Mouse (Mus musculus): ENCODE data around the gene Sh3rf1. TPM values are rescaled to one million over a fixed set of nuclear protein-coding genes. Genes with fewer than 3 reads are reported as not detected.

The Sh3rf1 gene
- polyA plus RNA-seq, 1 experiment from 2014 or later: 6.5 TPM

- no peak for ATAC-seq (ENCODE audit: insufficient number of reproducible peaks, low FRiP score)
- Histone ChIP-seq H3K27ac (ENCODE audit: poor library complexity, severe bottlenecking) (no peak overlapping the region), H3K4me3 (no peak overlapping the region), H3K27me3 (replicated peaks) (no peaks in the 10 kb centered on the region), H3K4me1 (replicated peaks) (peaks cover 4% of the 10 kb centered on the region; the same call in 1 of the 2 replicates), H3K9me3 (replicated peaks) (no peaks in the 10 kb centered on the region), H3K9ac (no peak overlapping the region), H3K36me3 (no peaks in the 10 kb centered on the region), H3K4me2 (no peak overlapping the region)
- WGBS: 77% methylated on average over 4 of the region's 4 CpGs
Observed at GRCm38 (mm10) chr8:61428821-61429482, 205.3 kb downstream of the Sh3rf1 start.

DNA sequence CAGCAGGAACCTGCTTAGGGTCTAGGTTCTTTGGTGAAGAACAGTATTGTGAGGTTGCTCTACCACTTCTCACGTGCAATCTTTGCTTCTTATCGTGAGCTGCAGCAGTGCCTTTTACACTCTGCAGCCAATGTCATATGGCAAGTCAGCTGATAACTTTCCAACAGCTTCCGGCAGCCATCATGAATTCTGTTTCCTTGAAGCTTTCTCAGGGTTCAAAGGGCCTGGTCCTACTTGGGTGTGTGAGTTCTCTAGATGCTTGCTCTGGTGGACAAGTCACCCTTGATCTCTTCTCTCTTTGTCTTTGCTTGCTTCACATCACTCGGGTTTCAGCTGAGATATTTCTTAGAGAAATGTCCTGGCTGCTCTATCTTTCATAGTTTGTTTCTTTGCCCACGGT lies 211.8 kb downstream of the Sh3rf1 start:
- no peak overlapping the region for H3K4me3 ChIP-seq
- H3K9ac ChIP-seq: no peak overlapping the region
- no peak overlapping the region for H3K4me2 ChIP-seq
- no peaks in the 10 kb centered on the region for H3K4me1 ChIP-seq (replicated peaks)
- no peaks in the 10 kb centered on the region for H3K27me3 ChIP-seq (replicated peaks)
- no peak for ATAC-seq (ENCODE audit: insufficient number of reproducible peaks, low FRiP score)
- H3K36me3 ChIP-seq: no peaks in the 10 kb centered on the region
- 76% methylated on average over 5 of the region's 5 CpGs for WGBS
- no peak overlapping the region for H3K27ac ChIP-seq (ENCODE audit: poor library complexity, severe bottlenecking)
- peaks cover 15% of the 10 kb centered on the region; the same call in 1 of the 2 replicates for H3K9me3 ChIP-seq (replicated peaks)

DNA sequence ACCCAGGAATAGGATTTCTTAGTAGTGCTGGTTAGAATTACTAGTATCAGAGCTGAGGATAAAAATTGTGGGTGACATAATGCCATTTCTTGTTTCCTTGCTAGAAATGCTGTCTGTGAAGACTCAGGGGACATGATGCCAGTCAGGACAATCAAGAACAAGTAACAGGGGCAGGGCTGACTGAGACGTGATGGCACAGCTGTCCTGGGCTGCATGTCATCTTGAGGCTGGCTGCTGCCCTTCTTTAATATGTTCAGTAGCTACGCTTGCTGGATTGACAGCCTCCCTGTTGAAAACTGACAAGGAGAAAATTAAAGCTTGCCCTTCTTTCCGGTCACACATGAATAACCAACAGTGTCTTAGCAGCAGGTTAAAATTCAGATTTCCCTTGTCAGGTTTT lies 212.5 kb downstream of the Sh3rf1 start:
- Histone ChIP-seq H3K4me2 (no peak overlapping the region), H3K27ac (ENCODE audit: poor library complexity, severe bottlenecking) (no peak overlapping the region), H3K4me3 (no peak overlapping the region), H3K9me3 (replicated peaks) (peaks cover 18% of the 10 kb centered on the region), H3K9ac (no peak overlapping the region), H3K36me3 (no peaks in the 10 kb centered on the region), H3K27me3 (replicated peaks) (no peaks in the 10 kb centered on the region), H3K4me1 (replicated peaks) (no peaks in the 10 kb centered on the region)
- WGBS: 76% methylated on average over 3 of the region's 3 CpGs
- ATAC-seq (ENCODE audit: insufficient number of reproducible peaks, low FRiP score): no peak

DNA sequence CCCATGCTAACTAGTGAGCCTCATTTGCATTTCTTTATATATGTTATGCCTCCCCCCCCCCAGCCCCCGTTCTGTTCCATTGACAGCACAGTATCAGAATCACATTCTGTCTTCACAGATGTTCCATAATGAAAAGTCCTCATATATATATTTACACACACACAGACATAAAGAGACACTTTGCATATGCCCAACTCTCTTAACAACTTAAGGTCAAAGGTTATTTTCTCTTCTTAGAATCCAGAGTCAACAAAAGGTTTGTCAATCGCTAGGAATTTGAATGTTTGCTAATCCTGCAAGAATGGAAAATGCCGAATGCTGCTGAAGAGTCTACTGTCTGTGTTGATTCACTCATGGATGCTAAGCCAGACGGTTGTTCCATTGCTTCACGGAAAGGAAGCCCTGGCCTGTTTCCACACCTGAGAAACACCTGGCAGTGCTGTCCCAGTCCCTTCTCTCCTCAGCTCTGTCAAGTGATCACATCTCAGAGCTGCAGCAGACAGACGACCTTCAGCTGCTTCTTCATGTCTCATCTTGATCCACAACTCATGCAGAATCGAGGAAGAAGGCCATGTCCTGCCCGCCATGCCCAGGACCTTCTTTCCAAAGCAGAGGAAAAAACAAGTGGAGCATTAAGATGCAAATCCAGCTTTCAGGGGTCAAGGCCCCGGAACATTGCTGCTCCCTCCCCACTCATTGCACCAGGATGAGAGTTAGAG lies 213.1 kb downstream of the Sh3rf1 start:
- Histone ChIP-seq H3K9me3 (replicated peaks) (peaks cover 20% of the 10 kb centered on the region), H3K27me3 (replicated peaks) (no peaks in the 10 kb centered on the region), H3K9ac (no peak overlapping the region), H3K36me3 (no peaks in the 10 kb centered on the region), H3K4me2 (no peak overlapping the region), H3K4me3 (no peak overlapping the region), H3K27ac (ENCODE audit: poor library complexity, severe bottlenecking) (no peak overlapping the region), H3K4me1 (replicated peaks) (no peaks in the 10 kb centered on the region)
- no peak for ATAC-seq (ENCODE audit: insufficient number of reproducible peaks, low FRiP score)
- WGBS: 58% methylated on average over 9 of the region's 9 CpGs

DNA sequence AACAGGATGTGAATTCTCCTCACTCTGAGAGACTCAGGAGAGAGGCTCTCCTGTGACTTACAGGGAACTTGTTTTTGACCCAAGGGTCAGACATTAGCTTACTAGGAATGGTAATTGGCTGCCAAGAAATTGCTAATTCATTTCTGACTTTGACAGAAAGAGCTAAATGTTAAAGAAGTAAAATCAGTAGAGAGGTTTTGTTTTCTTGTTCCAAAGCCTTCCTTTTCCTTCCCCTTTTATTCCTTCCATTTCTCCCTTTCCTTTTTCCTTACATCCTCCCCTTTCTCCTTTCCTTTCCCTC lies 213.6 kb downstream of the Sh3rf1 start:
- Histone ChIP-seq H3K36me3 (no peaks in the 10 kb centered on the region), H3K9ac (no peak overlapping the region), H3K4me2 (no peak overlapping the region), H3K4me1 (replicated peaks) (no peaks in the 10 kb centered on the region), H3K4me3 (no peak overlapping the region), H3K27ac (ENCODE audit: poor library complexity, severe bottlenecking) (no peak overlapping the region), H3K9me3 (replicated peaks) (peaks cover 22% of the 10 kb centered on the region), H3K27me3 (replicated peaks) (no peaks in the 10 kb centered on the region)
- ATAC-seq (ENCODE audit: insufficient number of reproducible peaks, low FRiP score): no peak

DNA sequence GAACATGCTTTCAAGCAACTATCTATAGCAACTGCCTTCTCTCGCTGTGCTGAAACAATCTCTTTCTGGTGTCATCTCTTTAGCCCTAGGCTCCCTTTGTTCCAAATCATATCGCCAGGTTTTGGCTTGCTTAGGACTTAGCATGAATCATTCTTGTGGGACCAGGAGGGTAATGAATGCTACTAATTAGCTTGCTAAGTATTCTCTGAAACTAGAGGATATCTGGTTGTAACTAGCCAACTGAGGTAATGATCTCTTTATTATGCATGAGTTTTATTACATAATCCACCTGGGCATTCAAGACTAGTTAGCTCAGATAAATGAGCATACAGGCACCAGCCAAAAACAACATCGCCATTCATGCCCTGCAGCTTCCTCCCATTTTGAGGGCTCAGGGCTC lies 219.3 kb downstream of the Sh3rf1 start:
- Histone ChIP-seq H3K27me3 (replicated peaks) (no peaks in the 10 kb centered on the region), H3K27ac (ENCODE audit: poor library complexity, severe bottlenecking) (no peak overlapping the region), H3K4me3 (no peak overlapping the region), H3K9me3 (replicated peaks) (peaks cover 17% of the 10 kb centered on the region), H3K36me3 (no peaks in the 10 kb centered on the region), H3K9ac (no peak overlapping the region), H3K4me2 (no peak overlapping the region), H3K4me1 (replicated peaks) (no peaks in the 10 kb centered on the region)
- WGBS: 88% methylated on average over 3 of the region's 3 CpGs
- no peak for ATAC-seq (ENCODE audit: insufficient number of reproducible peaks, low FRiP score)

DNA sequence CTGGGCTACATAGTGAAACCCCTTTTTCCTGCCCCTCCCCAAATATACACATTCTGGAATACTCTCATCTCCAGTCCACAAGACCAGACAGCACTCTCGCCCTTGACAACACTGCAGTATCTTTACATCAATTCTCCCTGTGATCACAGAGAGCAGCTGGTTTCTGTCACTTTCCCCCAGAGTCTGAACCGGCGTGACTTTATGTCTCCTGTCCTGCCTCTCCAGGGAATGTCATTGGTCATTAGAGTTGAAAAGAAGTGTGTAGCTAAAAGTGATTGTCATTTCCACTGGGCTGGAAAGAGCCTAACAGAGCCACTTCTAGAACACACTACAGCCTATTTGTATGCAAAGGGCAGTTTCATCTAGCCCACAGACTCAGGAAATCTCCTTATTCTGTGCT lies 220.7 kb downstream of the Sh3rf1 start:
- Histone ChIP-seq H3K27ac (ENCODE audit: poor library complexity, severe bottlenecking) (no peak overlapping the region), H3K9ac (no peak overlapping the region), H3K9me3 (replicated peaks) (peaks cover 10% of the 10 kb centered on the region), H3K27me3 (replicated peaks) (no peaks in the 10 kb centered on the region), H3K36me3 (no peaks in the 10 kb centered on the region), H3K4me2 (no peak overlapping the region), H3K4me3 (no peak overlapping the region), H3K4me1 (replicated peaks) (no peaks in the 10 kb centered on the region)
- ATAC-seq (ENCODE audit: insufficient number of reproducible peaks, low FRiP score): no peak
- WGBS: 30% methylated on average over 3 of the region's 3 CpGs

Other genes with a start within 250 kb of the Sh3rf1 start
- gene Clcn3, start 240.6 kb upstream of the Sh3rf1 start, polyA plus RNA-seq (2016; fragmentation: Nextera tagmentation; extraction: Ambion mirVana): 30.6 and 32.3 TPM in 2 replicates
- gene Nek1, start 230.7 kb upstream of the Sh3rf1 start, polyA plus RNA-seq (2016; fragmentation: Nextera tagmentation; extraction: Ambion mirVana): 14.3 and 14.4 TPM in 2 replicates